Mouse (Mus musculus) midbrain, embryonic 16.5 days (tissue): ENCODE results near the gene Efcab3. TPM values are rescaled to one million over a fixed set of nuclear protein-coding genes. Genes with fewer than 3 reads are reported as not detected.

Source experiments
- ATAC-seq: fragments of 200-750 bp; cut with Nextera tagmentation; 2 replicates; pipeline ENCODE4 v1.8.0; 2017; ENCODE audit warnings: moderate TSS enrichment
- H3K27ac ChIP-seq: fragments of 300-500 bp; sonication (generic); 2 replicates; pipeline ENCODE4 v1.5.1; 2014; ENCODE audit warnings: mild to moderate bottlenecking, low read length, mixed read lengths
- H3K27me3 ChIP-seq: fragments of 300-500 bp; sonication (generic); 2 replicates; pipeline ENCODE4 v1.6.1; 2014; ENCODE audit warnings: low read depth, low read length, mixed read lengths; ENCODE audit not compliant: control insufficient read depth, insufficient read depth
- H3K36me3 ChIP-seq: fragments of 300-500 bp; sonication (generic); 2 replicates; pipeline ENCODE4 v1.6.1; 2014; ENCODE audit warnings: mild to moderate bottlenecking, low read length, moderate library complexity, mixed read lengths; ENCODE audit not compliant: control insufficient read depth, insufficient read depth
- H3K4me1 ChIP-seq: fragments of 300-500 bp; sonication (generic); 2 replicates; pipeline ENCODE4 v1.6.1; 2014; ENCODE audit warnings: mild to moderate bottlenecking, low read length, mixed read lengths; ENCODE audit not compliant: control insufficient read depth, insufficient read depth
- H3K4me2 ChIP-seq: fragments of 300-500 bp; sonication (generic); 2 replicates; pipeline ENCODE4 v1.6.1; 2014; ENCODE audit warnings: mild to moderate bottlenecking, low read length, mixed read lengths
- H3K4me3 ChIP-seq: fragments of 300-500 bp; sonication (generic); 2 replicates; pipeline ENCODE4 v1.5.1; 2014; ENCODE audit warnings: low read depth, mild to moderate bottlenecking, low read length, moderate library complexity, mixed read lengths
- H3K9ac ChIP-seq: fragments of 300-500 bp; sonication (generic); 2 replicates; pipeline ENCODE4 v1.6.1; 2014; ENCODE audit warnings: low read depth, low read length, mixed read lengths
- H3K9me3 ChIP-seq: fragments of 300-500 bp; sonication (generic); replicated peaks from 2 replicates; pipeline ENCODE4 v1.6.1; 2014; ENCODE audit warnings: mild to moderate bottlenecking, low read length, mixed read lengths; ENCODE audit not compliant: control insufficient read depth, poor library complexity, severe bottlenecking
- WGBS: fragments of 180-500 bp; shearing (Covaris S2); extraction: QIAGEN DNeasy Blood & Tissue Kit; methylation state at CpG from one replicate; pipeline ENCODE4 v1.1.7; 2014; 5-methylcytosine and 5-hydroxymethylcytosine counted together
- polyA plus RNA-seq: library from polyadenylated mRNA; unstranded; fragments of >200 nt; fragmentation: Nextera tagmentation; extraction: Ambion mirVana; gene quantifications from 2 replicates; pipeline ENCODE4 v1.2.1, GENCODE M21; 2015

Efcab3 gene
- polyA plus RNA-seq, 1 experiment from 2014 or later: 0.29 TPM

GRCm38 (mm10) chr11:105152017-105152300 lies 88.6 kb downstream of the Efcab3 start:
- WGBS: no CpG with 5 or more reads among the region's 4 CpGs
- Histone ChIP-seq H3K4me3 (no peak overlapping the region), H3K27me3 (no peaks in the 10 kb centered on the region), H3K36me3 (no peaks in the 10 kb centered on the region), H3K9me3 (no peaks in the 10 kb centered on the region), H3K4me2 (peak overlapping the region; percentile 42), H3K9ac (0 out of 2 replicates have a peak overlapping the region, but pooled peaks have one; percentile 30), H3K27ac (no peak overlapping the region), H3K4me1 (peaks cover 9% of the 10 kb centered on the region)
- ATAC-seq: no peak

DNA sequence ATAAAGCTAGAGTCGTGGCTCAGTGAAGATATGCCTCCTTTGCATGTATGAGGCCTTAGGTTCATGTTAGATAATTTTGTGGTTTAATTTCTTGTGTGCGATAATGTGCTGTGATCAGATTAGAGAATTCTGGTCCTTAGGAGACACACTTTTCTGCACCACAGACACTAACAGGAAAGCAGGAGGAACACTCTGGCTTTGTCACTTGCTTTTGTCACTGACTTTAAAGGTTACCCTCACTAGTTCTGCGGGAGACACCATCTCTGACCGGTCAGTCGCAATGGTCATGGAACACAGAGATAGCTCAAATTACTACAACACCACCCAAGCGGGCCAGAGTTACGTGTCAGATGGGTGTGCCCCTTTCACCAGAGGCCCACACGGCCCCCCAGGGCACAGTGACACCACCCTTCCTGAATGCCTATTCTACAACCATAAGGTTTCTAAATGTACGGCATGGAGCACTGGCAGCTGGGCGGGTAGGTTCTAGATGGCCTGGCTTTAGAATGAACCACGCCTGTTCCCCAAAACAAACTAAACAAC lies 89.0 kb downstream of the Efcab3 start:
- Histone ChIP-seq H3K4me1 (peaks cover 9% of the 10 kb centered on the region), H3K9ac (no peak overlapping the region), H3K27me3 (no peaks in the 10 kb centered on the region), H3K4me2 (no peak overlapping the region), H3K4me3 (no peak overlapping the region), H3K27ac (no peak overlapping the region), H3K9me3 (no peaks in the 10 kb centered on the region), H3K36me3 (no peaks in the 10 kb centered on the region)
- WGBS: 93% methylated on average over 11 of the region's 11 CpGs
- ATAC-seq: no peak

DNA sequence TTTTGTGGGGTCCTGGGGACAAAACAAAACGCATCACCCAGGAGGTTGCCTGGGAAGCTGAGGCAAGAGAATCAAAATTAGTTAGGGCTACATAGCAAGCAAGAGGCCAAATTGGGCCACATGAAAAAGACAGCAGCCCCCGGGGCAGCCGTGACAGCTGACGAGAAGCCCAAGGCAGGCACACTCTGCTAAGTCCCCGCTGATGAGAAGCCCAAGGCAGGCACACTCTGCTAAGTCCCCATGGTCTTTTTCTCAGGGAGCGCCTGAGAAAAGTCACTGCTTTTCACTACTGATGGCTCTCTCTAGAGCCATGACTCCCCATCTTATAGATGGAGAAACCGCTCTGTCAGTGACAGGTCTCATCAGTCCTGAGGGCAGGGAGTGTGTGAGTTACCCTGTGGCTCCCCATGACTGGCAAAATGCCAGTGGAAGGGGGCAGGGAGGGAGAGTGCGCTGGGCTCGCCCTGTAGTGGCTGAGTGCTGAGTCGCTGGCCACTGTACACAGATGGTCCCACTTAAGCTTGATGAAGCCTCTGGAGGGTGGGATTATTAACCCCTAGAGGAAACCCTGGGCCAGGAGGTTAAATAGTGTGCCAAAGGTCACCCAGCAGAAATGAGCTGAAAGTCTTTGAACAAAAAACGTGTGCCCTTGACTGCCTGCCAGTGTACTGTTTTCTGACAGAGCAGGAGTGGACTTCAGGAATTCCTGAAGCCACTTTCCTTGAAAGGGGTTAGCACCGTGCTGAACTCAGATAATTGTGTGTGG lies 89.9 kb downstream of the Efcab3 start:
- no peak overlapping the region for H3K4me2 ChIP-seq
- H3K27ac ChIP-seq: no peak overlapping the region
- no peak overlapping the region for H3K9ac ChIP-seq
- no peaks in the 10 kb centered on the region for H3K36me3 ChIP-seq
- WGBS: 30% methylated on average over 12 of the region's 12 CpGs
- H3K4me3 ChIP-seq: no peak overlapping the region
- peaks cover 9% of the 10 kb centered on the region for H3K4me1 ChIP-seq
- H3K27me3 ChIP-seq: no peaks in the 10 kb centered on the region
- ATAC-seq: peak; percentile 68; the same call in 1 of the 2 replicates
- no peaks in the 10 kb centered on the region for H3K9me3 ChIP-seq

GRCm38 (mm10) chr11:105155915-105156314 lies 92.5 kb downstream of the Efcab3 start:
- no peaks in the 10 kb centered on the region for H3K9me3 ChIP-seq
- H3K36me3 ChIP-seq: no peaks in the 10 kb centered on the region
- 82% methylated on average over 4 of the region's 4 CpGs for WGBS
- ATAC-seq: no peak
- H3K27ac ChIP-seq: no peak overlapping the region
- no peak overlapping the region for H3K9ac ChIP-seq
- no peaks in the 10 kb centered on the region for H3K27me3 ChIP-seq
- H3K4me3 ChIP-seq: no peak overlapping the region
- H3K4me1 ChIP-seq: peaks cover 9% of the 10 kb centered on the region
- H3K4me2 ChIP-seq: no peak overlapping the region

- no peak overlapping the region for H3K27ac ChIP-seq
- no peaks in the 10 kb centered on the region for H3K36me3 ChIP-seq
- H3K9ac ChIP-seq: no peak overlapping the region
- H3K4me1 ChIP-seq: peaks cover 3% of the 10 kb centered on the region; the same call in 1 of the 2 replicates
- ATAC-seq: no peak
- H3K4me3 ChIP-seq: no peak overlapping the region
- no peaks in the 10 kb centered on the region for H3K27me3 ChIP-seq
- no peak overlapping the region for H3K4me2 ChIP-seq
- no peaks in the 10 kb centered on the region for H3K9me3 ChIP-seq
- WGBS: 90% methylated on average over 19 of the region's 19 CpGs
Observed at GRCm38 (mm10) chr11:105156748-105157267, 93.4 kb downstream of the Efcab3 start.

GRCm38 (mm10) chr11:105158047-105158446 lies 94.7 kb downstream of the Efcab3 start:
- Histone ChIP-seq H3K9ac (no peak overlapping the region), H3K4me1 (peaks cover 2% of the 10 kb centered on the region; the same call in 1 of the 2 replicates), H3K36me3 (no peaks in the 10 kb centered on the region), H3K9me3 (0 out of 2 replicates have a peak, but pooled peaks cover 2% of the 10 kb centered on the region), H3K4me2 (no peak overlapping the region), H3K27me3 (no peaks in the 10 kb centered on the region), H3K4me3 (no peak overlapping the region), H3K27ac (no peak overlapping the region)
- ATAC-seq: no peak

DNA sequence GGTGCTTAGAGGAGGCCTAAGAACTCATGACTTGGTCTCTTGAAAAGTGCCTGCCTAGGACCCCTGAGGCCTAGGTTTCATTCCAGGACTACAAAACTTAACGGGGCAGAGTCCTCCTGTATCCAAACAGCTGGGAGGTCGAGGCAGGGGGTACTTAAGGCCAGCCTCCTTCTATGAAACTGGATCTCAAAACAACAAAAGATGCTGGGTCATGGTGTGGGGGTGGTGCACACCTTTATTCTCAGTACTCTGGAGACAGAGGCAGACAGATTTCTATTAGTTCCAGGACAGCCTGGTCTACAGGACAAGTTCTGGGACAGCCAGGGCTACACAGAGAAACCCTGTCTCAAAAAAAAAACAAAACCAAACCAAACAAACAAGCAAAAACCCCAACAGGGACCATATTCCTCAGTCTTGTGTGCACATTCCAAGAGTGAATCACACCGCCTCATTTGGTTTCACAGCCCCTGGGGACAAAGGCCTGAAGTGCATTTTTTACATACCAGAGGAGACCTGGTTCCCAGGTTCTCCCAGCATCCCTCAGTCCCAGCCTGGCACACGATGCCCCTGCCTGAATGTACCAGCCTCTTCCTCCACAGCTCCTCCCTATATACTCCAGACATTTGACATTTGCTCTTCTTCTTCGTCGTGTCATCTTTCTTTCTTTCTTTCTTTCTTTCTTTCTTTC lies 96.4 kb downstream of the Efcab3 start:
- Histone ChIP-seq H3K9me3 (peaks cover 2% of the 10 kb centered on the region; the same call in 1 of the 2 replicates), H3K27ac (no peak overlapping the region), H3K4me3 (no peak overlapping the region), H3K36me3 (no peaks in the 10 kb centered on the region), H3K27me3 (no peaks in the 10 kb centered on the region), H3K4me2 (no peak overlapping the region), H3K9ac (no peak overlapping the region), H3K4me1 (no peaks in the 10 kb centered on the region)
- ATAC-seq: no peak
- 68% methylated on average over 6 of the region's 6 CpGs for WGBS

DNA sequence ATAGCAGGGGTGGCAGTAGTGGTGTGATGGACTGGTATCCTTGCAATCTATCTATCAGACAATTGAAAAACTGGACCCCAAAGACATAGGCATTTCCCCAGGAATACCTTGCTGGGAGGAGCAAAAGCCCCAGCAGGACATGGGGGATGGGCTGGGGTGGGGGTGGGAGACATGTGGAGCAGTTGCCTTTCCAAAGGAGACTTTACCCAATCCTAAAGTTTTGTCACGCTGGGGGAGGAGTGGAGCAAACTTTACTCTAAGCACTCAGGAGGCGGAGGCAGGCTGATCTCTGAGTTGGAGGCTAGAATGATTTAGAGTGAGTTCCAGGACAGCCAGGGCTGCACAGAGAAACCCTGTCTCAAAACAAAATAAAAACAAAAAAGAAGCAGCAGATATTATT lies 98.0 kb downstream of the Efcab3 start:
- Histone ChIP-seq H3K4me3 (no peak overlapping the region), H3K36me3 (no peaks in the 10 kb centered on the region), H3K9me3 (peaks cover 6% of the 10 kb centered on the region; the same call in 1 of the 2 replicates), H3K27me3 (no peaks in the 10 kb centered on the region), H3K27ac (no peak overlapping the region), H3K4me1 (no peaks in the 10 kb centered on the region), H3K9ac (no peak overlapping the region), H3K4me2 (no peak overlapping the region)
- no peak for ATAC-seq
- WGBS: 92% methylated on average over 2 of the region's 2 CpGs
